Mouse (Mus musculus): ENCODE results near the gene Dmrt1. TPM values are rescaled to one million over a fixed set of nuclear protein-coding genes. Genes with fewer than 3 reads are reported as not detected.

The Dmrt1 gene
- polyA plus RNA-seq, 2 experiments: not detected

DNA sequence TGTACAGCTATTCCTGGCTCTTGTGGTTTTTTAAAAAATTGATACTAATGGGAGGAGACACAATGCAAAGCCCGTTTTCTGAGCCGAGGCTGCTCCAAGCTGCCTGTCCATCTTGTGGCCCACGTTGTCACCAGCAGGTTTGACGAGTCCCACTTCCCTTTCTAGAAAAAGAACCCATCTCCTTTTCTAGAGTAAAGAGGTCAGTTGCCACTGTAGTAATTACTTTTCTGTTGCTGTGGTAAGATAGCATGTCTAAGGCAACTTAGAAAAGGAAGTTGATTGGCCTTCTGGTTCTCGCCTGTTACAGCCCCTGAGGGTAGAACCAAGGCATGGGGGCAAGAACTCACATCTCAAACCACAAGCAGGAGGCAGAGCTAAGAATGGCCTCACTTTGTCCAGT is 45.6 kb downstream of the Dmrt1 start:
- Histone ChIP-seq H3K4me2 (ENCODE audit: low read depth) (no peak overlapping the region), H3K9ac (replicated peaks) (no peak overlapping the region), H3K9me3 (ENCODE audit: control insufficient read depth, low read length) (no peaks in the 10 kb centered on the region), H3K27me3 (ENCODE audit: control insufficient read depth, insufficient read depth, low read length) (no peaks in the 10 kb centered on the region), H3K36me3 (replicated peaks; ENCODE audit: control insufficient read depth, insufficient read depth, low read depth) (no peaks in the 10 kb centered on the region), H3K4me3 (ENCODE audit: insufficient read depth in 1 of 2, low read depth in 2 of 2, low read length in 2 of 2) (no peak overlapping the region), H3K4me1 (replicated peaks; ENCODE audit: control insufficient read depth in 2 of 2, insufficient read depth in 2 of 2, low read length in 1 of 2) (no peaks in the 10 kb centered on the region), H3K27ac (no peak overlapping the region)
- TF ChIP-seq EP300 (IDR thresholded peaks at IDR 0.05; ENCODE audit: low read depth): no peak
- TF ChIP-seq CTCF (IDR thresholded peaks at IDR 0.05; ENCODE audit: low read depth): no peak
- 15% methylated on average over 5 of the region's 5 CpGs for WGBS (ENCODE audit: insufficient replicate concordance)
- DNase-seq (ENCODE audit: low read depth in 3 of 3, low spot score in 3 of 3) (no peak), ATAC-seq (ENCODE audit: insufficient read depth) (no peak)

DNA sequence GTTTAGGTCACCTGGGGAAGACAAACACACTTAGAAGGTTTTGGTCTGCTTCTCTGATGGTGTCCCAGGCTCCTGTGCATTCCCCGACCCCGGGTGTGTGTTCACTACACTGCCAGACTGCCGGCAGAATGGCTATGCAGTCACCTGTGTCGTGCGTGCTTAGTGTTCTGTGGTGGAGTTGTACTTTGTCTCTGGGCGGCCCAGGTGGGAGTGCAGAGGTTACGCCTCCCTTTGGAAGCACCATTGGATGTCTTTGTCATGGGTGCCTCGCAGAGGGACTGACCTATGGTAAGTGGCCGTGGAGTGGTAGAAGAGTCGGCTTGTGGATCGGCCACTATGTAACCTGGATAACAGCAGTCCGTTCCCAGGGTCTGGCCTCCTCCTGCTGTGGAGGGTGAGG is 59.0 kb downstream of the Dmrt1 start:
- DNase-seq (ENCODE audit: low read depth in 3 of 3, low spot score in 3 of 3) (no peak), ATAC-seq (ENCODE audit: insufficient read depth) (no peak)
- H3K4me1 ChIP-seq (replicated peaks; ENCODE audit: control insufficient read depth in 2 of 2, insufficient read depth in 2 of 2, low read length in 1 of 2): no peaks in the 10 kb centered on the region
- H3K9ac ChIP-seq (replicated peaks): no peak overlapping the region
- no peak overlapping the region for H3K4me2 ChIP-seq (ENCODE audit: low read depth)
- no peaks in the 10 kb centered on the region for H3K9me3 ChIP-seq (ENCODE audit: control insufficient read depth, low read length)
- no peak overlapping the region for H3K4me3 ChIP-seq (ENCODE audit: insufficient read depth in 1 of 2, low read depth in 2 of 2, low read length in 2 of 2)
- WGBS (ENCODE audit: insufficient replicate concordance): 47% methylated on average over 12 of the region's 12 CpGs
- TF ChIP-seq EP300 (IDR thresholded peaks at IDR 0.05; ENCODE audit: low read depth) (no peak), CTCF (IDR thresholded peaks at IDR 0.05; ENCODE audit: low read depth) (no peak)
- no peak overlapping the region for H3K27ac ChIP-seq
- H3K36me3 ChIP-seq (replicated peaks; ENCODE audit: control insufficient read depth, insufficient read depth, low read depth): no peaks in the 10 kb centered on the region
- H3K27me3 ChIP-seq (ENCODE audit: control insufficient read depth, insufficient read depth, low read length): no peaks in the 10 kb centered on the region

DNA sequence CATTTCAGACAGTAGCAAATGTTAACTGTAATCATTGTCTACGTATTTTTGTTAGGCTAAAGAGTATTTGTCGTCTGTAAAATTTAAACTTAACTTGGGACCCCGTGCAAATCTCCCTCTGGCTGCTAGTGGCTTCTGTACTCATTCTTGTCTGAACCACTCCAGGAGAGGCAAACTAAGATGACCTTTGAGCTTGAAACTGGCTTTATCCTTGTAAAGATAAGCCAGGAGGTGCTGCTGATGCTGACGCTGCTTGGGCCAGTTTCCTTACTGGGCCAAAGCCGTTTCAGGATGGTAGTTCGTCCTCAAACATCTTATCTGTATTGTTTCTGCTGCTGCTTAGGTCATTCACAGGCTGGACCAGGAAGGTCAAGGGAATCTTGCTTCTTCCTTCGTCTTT is 64.4 kb downstream of the Dmrt1 start:
- Histone ChIP-seq H3K27ac (no peak overlapping the region), H3K4me2 (ENCODE audit: low read depth) (no peak overlapping the region), H3K36me3 (replicated peaks; ENCODE audit: control insufficient read depth, insufficient read depth, low read depth) (no peaks in the 10 kb centered on the region), H3K4me3 (ENCODE audit: insufficient read depth in 1 of 2, low read depth in 2 of 2, low read length in 2 of 2) (no peak overlapping the region), H3K9me3 (ENCODE audit: control insufficient read depth, low read length) (no peaks in the 10 kb centered on the region), H3K4me1 (replicated peaks; ENCODE audit: control insufficient read depth in 2 of 2, insufficient read depth in 2 of 2, low read length in 1 of 2) (peaks cover 0 to 4% of the 10 kb centered on the region in 2 experiments; a peak in 1 of 4 replicates), H3K27me3 (ENCODE audit: control insufficient read depth, insufficient read depth, low read length) (no peaks in the 10 kb centered on the region), H3K9ac (replicated peaks) (no peak overlapping the region)
- no peak for ATAC-seq (ENCODE audit: insufficient read depth)
- WGBS (ENCODE audit: insufficient replicate concordance): 51% methylated on average over 7 of the region's 7 CpGs
- no peak for DNase-seq (ENCODE audit: low read depth in 3 of 3, low spot score in 3 of 3)
- TF ChIP-seq CTCF (IDR thresholded peaks at IDR 0.05; ENCODE audit: low read depth): no peak
- TF ChIP-seq EP300 (IDR thresholded peaks at IDR 0.05; ENCODE audit: low read depth): no peak

DNA sequence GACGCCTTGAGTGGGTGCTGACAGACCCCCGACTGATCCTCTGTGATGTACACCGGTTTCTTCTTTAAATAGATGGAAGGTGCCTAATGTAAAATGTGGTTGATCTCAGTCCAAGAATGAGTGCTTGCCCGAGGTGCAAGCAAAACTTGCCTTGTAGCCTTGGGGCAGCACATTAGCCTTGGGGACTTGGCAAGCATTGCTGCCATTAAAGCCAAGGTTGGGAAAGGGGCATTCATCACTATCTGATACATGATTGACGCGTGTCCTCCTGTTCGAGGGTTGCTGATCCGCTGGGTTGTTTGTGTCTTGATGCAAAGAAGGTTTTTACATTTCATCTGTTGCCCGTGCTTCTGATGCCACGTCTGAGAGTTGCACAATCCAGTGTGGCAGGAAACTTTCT is 69.0 kb downstream of the Dmrt1 start:
- no peak overlapping the region for H3K4me3 ChIP-seq (ENCODE audit: insufficient read depth in 1 of 2, low read depth in 2 of 2, low read length in 2 of 2)
- H3K27me3 ChIP-seq (ENCODE audit: control insufficient read depth, insufficient read depth, low read length): peaks cover 5% of the 10 kb centered on the region
- H3K9ac ChIP-seq (replicated peaks): no peak overlapping the region
- H3K4me2 ChIP-seq (ENCODE audit: low read depth): no peak overlapping the region
- H3K27ac ChIP-seq: no peak overlapping the region
- WGBS (ENCODE audit: insufficient replicate concordance): 31% methylated on average over 10 of the region's 10 CpGs
- no peak for TF ChIP-seq EP300 (IDR thresholded peaks at IDR 0.05; ENCODE audit: low read depth)
- TF ChIP-seq CTCF (IDR thresholded peaks at IDR 0.05; ENCODE audit: low read depth): no peak
- H3K9me3 ChIP-seq (ENCODE audit: control insufficient read depth, low read length): no peaks in the 10 kb centered on the region
- DNase-seq (ENCODE audit: low read depth in 3 of 3, low spot score in 3 of 3): no peak
- H3K4me1 ChIP-seq (replicated peaks; ENCODE audit: control insufficient read depth in 2 of 2, insufficient read depth in 2 of 2, low read length in 1 of 2): peaks cover 0 to 8% of the 10 kb centered on the region in 2 experiments; a peak in 1 of 4 replicates
- H3K36me3 ChIP-seq (replicated peaks; ENCODE audit: control insufficient read depth, insufficient read depth, low read depth): no peaks in the 10 kb centered on the region
- no peak for ATAC-seq (ENCODE audit: insufficient read depth)

DNA sequence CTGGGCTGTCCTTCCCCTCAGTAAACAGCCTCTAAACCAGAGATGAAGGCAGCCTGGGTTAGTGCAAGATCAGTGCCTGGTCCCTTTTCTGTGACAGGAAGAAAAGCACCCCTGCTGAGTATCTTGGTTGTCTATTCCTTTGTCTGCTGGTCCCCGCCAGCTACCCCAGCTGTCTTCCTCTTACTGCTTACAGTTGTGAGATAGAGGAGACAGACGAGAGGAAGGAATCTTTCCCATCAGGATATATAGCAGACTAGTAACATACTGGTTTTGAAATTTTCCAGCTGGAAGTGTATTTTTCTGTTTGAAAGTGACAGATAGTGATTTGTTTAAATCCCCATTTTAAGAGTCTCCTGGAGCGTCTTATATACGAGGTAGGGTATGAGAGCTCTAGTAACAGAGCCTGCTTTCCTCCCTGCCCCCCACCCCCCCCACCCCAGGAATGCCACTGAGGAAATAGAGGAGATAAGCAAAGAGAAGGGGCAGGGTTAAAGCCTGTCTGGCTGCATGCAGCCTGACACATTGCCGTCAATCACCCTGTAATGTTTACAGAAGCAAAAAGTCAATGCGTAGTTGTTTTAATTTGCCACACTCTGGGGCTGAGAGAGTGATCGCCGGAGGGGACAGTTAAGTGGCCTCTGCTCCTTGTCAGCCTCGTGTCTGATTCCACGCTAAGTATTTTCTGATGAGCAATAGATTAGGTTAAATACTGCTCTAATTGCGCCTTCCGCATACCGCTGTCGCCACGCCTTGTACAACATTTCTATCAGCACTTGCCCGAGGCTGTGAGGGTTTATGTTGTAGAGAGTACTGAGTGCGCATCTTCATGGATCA is 69.8 kb downstream of the Dmrt1 start:
- no peak overlapping the region for H3K4me2 ChIP-seq (ENCODE audit: low read depth)
- H3K27ac ChIP-seq: no peak overlapping the region
- no peak for DNase-seq (ENCODE audit: low read depth in 3 of 3, low spot score in 3 of 3)
- no peak overlapping the region for H3K9ac ChIP-seq (replicated peaks)
- H3K4me1 ChIP-seq (replicated peaks; ENCODE audit: control insufficient read depth in 2 of 2, insufficient read depth in 2 of 2, low read length in 1 of 2): peaks cover 0 to 8% of the 10 kb centered on the region in 2 experiments; a peak in 1 of 4 replicates
- H3K36me3 ChIP-seq (replicated peaks; ENCODE audit: control insufficient read depth, insufficient read depth, low read depth): no peaks in the 10 kb centered on the region
- 10% methylated on average over 17 of the region's 17 CpGs for WGBS (ENCODE audit: insufficient replicate concordance)
- peaks cover 5% of the 10 kb centered on the region for H3K27me3 ChIP-seq (ENCODE audit: control insufficient read depth, insufficient read depth, low read length)
- TF ChIP-seq CTCF (IDR thresholded peaks at IDR 0.05; ENCODE audit: low read depth) (no peak), EP300 (IDR thresholded peaks at IDR 0.05; ENCODE audit: low read depth) (no peak)
- no peak for ATAC-seq (ENCODE audit: insufficient read depth)
- no peaks in the 10 kb centered on the region for H3K9me3 ChIP-seq (ENCODE audit: control insufficient read depth, low read length)
- H3K4me3 ChIP-seq (ENCODE audit: insufficient read depth in 1 of 2, low read depth in 2 of 2, low read length in 2 of 2): 0 out of 4 replicates have a peak overlapping the region, but pooled peaks of 1 of the 2 experiments have one; percentile 13

Data from liver, embryonic 14.5 days (tissue).